Mouse (Mus musculus): ENCODE results near the gene Azin2. TPM values are rescaled to one million over a fixed set of nuclear protein-coding genes. Genes with fewer than 3 reads are reported as not detected.
A peak's percentile ranks its signal among the peaks of the same experiment; 100 is the strongest.

The Azin2 gene
- total RNA-seq, 2 experiments from 2014 or later = 5.8 to 6.0 TPM

- intact Hi-C loops (cut with DNase I) = no loop called here
- no peak for DNase-seq
These were observed 18.9 kb upstream of the Azin2 start for GRCm38 (mm10) chr4:128980890-128981832.

GRCm38 (mm10) chr4:128978634-128979033, 16.4 kb upstream of the Azin2 start:
- DNase-seq = no peak
- intact Hi-C loops (cut with DNase I) = no loop called here

- DNase-seq = no peak
- intact Hi-C loops (cut with DNase I) = no loop called here
These were observed 15.0 kb upstream of the Azin2 start for GRCm38 (mm10) chr4:128977217-128977616.

GRCm38 (mm10) chr4:128976577-128976976, 14.3 kb upstream of the Azin2 start:
- intact Hi-C loops (cut with DNase I) = no loop called here
- DNase-seq = no peak

GRCm38 (mm10) chr4:128974677-128975076, 12.4 kb upstream of the Azin2 start:
- intact Hi-C loops (cut with DNase I) = no loop called here
- no peak for DNase-seq

GRCm38 (mm10) chr4:128971065-128971694, 8.9 kb upstream of the Azin2 start:
- DNase-seq = peak; percentile 79 to 89
- intact Hi-C loops (cut with DNase I) = loop anchor here (1.0 kb wide), 2 partner anchors 111 to 115 kb away; no protein-coding TSS in a partner anchor

GRCm38 (mm10) chr4:128970417-128970807, 8.2 kb upstream of the Azin2 start:
- intact Hi-C loops (cut with DNase I) = no loop called here
- DNase-seq = no peak

GRCm38 (mm10) chr4:128969607-128970416, 7.6 kb upstream of the Azin2 start:
- DNase-seq = no peak
- intact Hi-C loops (cut with DNase I) = no loop called here

- no peak for DNase-seq
- intact Hi-C loops (cut with DNase I) = no loop called here
These were observed 6.8 kb upstream of the Azin2 start for GRCm38 (mm10) chr4:128969081-128969480.

- no peak for DNase-seq
- intact Hi-C loops (cut with DNase I) = no loop called here
These were observed 4.5 kb upstream of the Azin2 start for GRCm38 (mm10) chr4:128966751-128967150.

GRCm38 (mm10) chr4:128962926-128963290, 666 bp upstream of the Azin2 start:
- intact Hi-C loops (cut with DNase I) = no loop called here
- DNase-seq = no peak

GRCm38 (mm10) chr4:128961301-128962028, 777 bp downstream of the Azin2 start:
- no peak for DNase-seq
- intact Hi-C loops (cut with DNase I) = no loop called here

GRCm38 (mm10) chr4:128959676-128960075, 2.6 kb downstream of the Azin2 start:
- no peak for DNase-seq
- intact Hi-C loops (cut with DNase I) = no loop called here

- no peak for DNase-seq
- intact Hi-C loops (cut with DNase I) = no loop called here
These were observed 3.4 kb downstream of the Azin2 start for GRCm38 (mm10) chr4:128958849-128959248.

GRCm38 (mm10) chr4:128958156-128958555, 4.1 kb downstream of the Azin2 start:
- intact Hi-C loops (cut with DNase I) = no loop called here
- no peak for DNase-seq

GRCm38 (mm10) chr4:128957155-128957911, 4.9 kb downstream of the Azin2 start:
- peak; percentile 71 to 77 for DNase-seq
- intact Hi-C loops (cut with DNase I) = no loop called here

GRCm38 (mm10) chr4:128953851-128954250, 8.4 kb downstream of the Azin2 start:
- intact Hi-C loops (cut with DNase I) = no loop called here
- DNase-seq = no peak

GRCm38 (mm10) chr4:128950461-128950860, 11.8 kb downstream of the Azin2 start:
- intact Hi-C loops (cut with DNase I) = no loop called here

GRCm38 (mm10) chr4:128949470-128950005, 12.7 kb downstream of the Azin2 start:
- intact Hi-C loops (cut with DNase I) = no loop called here
- DNase-seq = no peak

More at GRCm38 (mm10) chr4:128950461-128950860, 11.8 kb downstream of the Azin2 start:
- peak; percentile 60 to 74 for DNase-seq

All from heart, postnatal 10 days (tissue).